In genomic region chr6:8731656-8732191, GRCm38 (mm10) we compare ENCODE assay signal across 11 mouse cellular contexts. TPM values are rescaled to one million over a fixed set of nuclear protein-coding genes. Genes with fewer than 3 reads are reported as not detected.
DNase-seq lines count a peak whose midpoint lies in the region; ATAC-seq lines count a peak whose summit lies in the region.
"Had no signal": no experiment of that assay in that cellular context is flagged by ENCODE, and none has a peak within 500 bp of the region (broad histone marks: within the 10 kb centered on the region; RNA-seq: fewer than 3 reads in every experiment).

No protein-coding gene starts in this region.

- 43% methylated on average over 4 of the region's 4 CpGs for WGBS in hindbrain, embryonic 10.5 days
- WGBS in hindbrain, embryonic 16.5 days = 36% methylated on average over 4 of the region's 4 CpGs
- WGBS in midbrain, embryonic 14.5 days = 38% methylated on average over 4 of the region's 4 CpGs
- WGBS in intestine, embryonic 16.5 days = 54% methylated on average over 4 of the region's 4 CpGs

- no peak for ATAC-seq in hindbrain, embryonic 16.5 days
- ATAC-seq in midbrain, embryonic 14.5 days (ENCODE audit: low FRiP score, low TSS enrichment) = no peak
- no peak for ATAC-seq in intestine, embryonic 16.5 days

- H3K4me2 ChIP-seq in hindbrain, embryonic 16.5 days (ENCODE audit: low read length) = no peak overlapping the region
- no peak overlapping the region for H3K4me2 ChIP-seq in midbrain, embryonic 14.5 days (ENCODE audit: low read length)
- no peak overlapping the region for H3K4me2 ChIP-seq in intestine, embryonic 16.5 days (ENCODE audit: low read depth, low read length)
- H3K4me2 ChIP-seq: kidney, embryonic 15.5 days; lung, embryonic 15.5 days had no signal

- peak overlapping the region; percentile 40 for H3K27ac ChIP-seq in hindbrain, embryonic 10.5 days
- no peak overlapping the region for H3K27ac ChIP-seq in hindbrain, embryonic 16.5 days (ENCODE audit: low read depth, low read length)
- H3K27ac ChIP-seq in midbrain, embryonic 14.5 days (replicated peaks; ENCODE audit: low read depth, low read length) = no peak overlapping the region
- H3K27ac ChIP-seq in intestine, embryonic 16.5 days (ENCODE audit: low read length) = no peak overlapping the region
- H3K27ac ChIP-seq: kidney, embryonic 15.5 days; lung, embryonic 15.5 days had no signal

- H3K4me1 ChIP-seq in hindbrain, embryonic 10.5 days (replicated peaks) = peaks cover 18% of the 10 kb centered on the region
- no peaks in the 10 kb centered on the region for H3K4me1 ChIP-seq in hindbrain, embryonic 16.5 days (ENCODE audit: control insufficient read depth, insufficient read depth, low read depth, low read length)
- no peaks in the 10 kb centered on the region for H3K4me1 ChIP-seq in midbrain, embryonic 14.5 days (ENCODE audit: control insufficient read depth, insufficient read depth, low read length)
- H3K4me1 ChIP-seq in intestine, embryonic 16.5 days (ENCODE audit: control insufficient read depth, insufficient read depth, low read length) = 0 out of 2 replicates have a peak, but pooled peaks cover 2% of the 10 kb centered on the region
- H3K4me1 ChIP-seq: kidney, embryonic 15.5 days; lung, embryonic 15.5 days had no signal

- no peak overlapping the region for H3K4me3 ChIP-seq in hindbrain, embryonic 10.5 days
- H3K4me3 ChIP-seq in hindbrain, embryonic 16.5 days (ENCODE audit: low read length) = no peak overlapping the region
- H3K4me3 ChIP-seq in midbrain, embryonic 14.5 days (replicated peaks; ENCODE audit: low read depth, low read length) = no peak overlapping the region
- H3K4me3 ChIP-seq in intestine, embryonic 16.5 days (ENCODE audit: low read length) = no peak overlapping the region
- H3K4me3 ChIP-seq: kidney, embryonic 15.5 days; lung, embryonic 15.5 days had no signal

- H3K9ac ChIP-seq in hindbrain, embryonic 16.5 days (ENCODE audit: low read depth, low read length) = no peak overlapping the region
- H3K9ac ChIP-seq in midbrain, embryonic 14.5 days (replicated peaks; ENCODE audit: low read length) = no peak overlapping the region
- H3K9ac ChIP-seq in intestine, embryonic 16.5 days (ENCODE audit: low read depth, low read length) = no peak overlapping the region
- H3K9ac ChIP-seq: kidney, embryonic 15.5 days; lung, embryonic 15.5 days had no signal

- H3K36me3 ChIP-seq in hindbrain, embryonic 10.5 days = 0 out of 2 replicates have a peak, but pooled peaks cover 7% of the 10 kb centered on the region
- no peaks in the 10 kb centered on the region for H3K36me3 ChIP-seq in hindbrain, embryonic 16.5 days (ENCODE audit: control insufficient read depth, insufficient read depth, low read length)
- no peaks in the 10 kb centered on the region for H3K36me3 ChIP-seq in midbrain, embryonic 14.5 days (ENCODE audit: control insufficient read depth, insufficient read depth, low read length)
- H3K36me3 ChIP-seq in intestine, embryonic 16.5 days (ENCODE audit: control insufficient read depth, insufficient read depth, low read length) = no peaks in the 10 kb centered on the region
- H3K36me3 ChIP-seq: kidney, embryonic 15.5 days; lung, embryonic 15.5 days had no signal

- H3K27me3 ChIP-seq in hindbrain, embryonic 10.5 days (ENCODE audit: insufficient read depth, poor library complexity, severe bottlenecking) = 0 out of 2 replicates have a peak, but pooled peaks cover 4% of the 10 kb centered on the region
- no peaks in the 10 kb centered on the region for H3K27me3 ChIP-seq in hindbrain, embryonic 16.5 days (replicated peaks; ENCODE audit: control insufficient read depth, insufficient read depth, low read length)
- H3K27me3 ChIP-seq in midbrain, embryonic 14.5 days (ENCODE audit: control insufficient read depth, insufficient read depth, low read length) = no peaks in the 10 kb centered on the region
- H3K27me3 ChIP-seq in intestine, embryonic 16.5 days (replicated peaks; ENCODE audit: control insufficient read depth, insufficient read depth, low read length) = no peaks in the 10 kb centered on the region
- H3K27me3 ChIP-seq: kidney, embryonic 15.5 days; lung, embryonic 15.5 days had no signal

- peaks cover 9% of the 10 kb centered on the region; the same call in 1 of the 2 replicates for H3K9me3 ChIP-seq in hindbrain, embryonic 10.5 days
- no peaks in the 10 kb centered on the region for H3K9me3 ChIP-seq in hindbrain, embryonic 16.5 days (ENCODE audit: control insufficient read depth, low read length)
- no peaks in the 10 kb centered on the region for H3K9me3 ChIP-seq in midbrain, embryonic 14.5 days (ENCODE audit: control insufficient read depth, low read length)
- no peaks in the 10 kb centered on the region for H3K9me3 ChIP-seq in intestine, embryonic 16.5 days (ENCODE audit: control insufficient read depth, low read length)
- H3K9me3 ChIP-seq: lung, embryonic 15.5 days had no signal

- peak; percentile 36 for DNase-seq in adrenal gland, adult 2 months
- no peak for DNase-seq in adrenal gland, postnatal 4 days (ENCODE audit: low spot score in 2 of 2)
- DNase-seq in hindbrain, embryonic 10.5 days (ENCODE audit: low spot score) = peak; percentile 47
- DNase-seq in embryo, embryonic 10 days (ENCODE audit: low spot score) = peak; percentile 62
- peak; percentile 10 for DNase-seq in midbrain, embryonic 14.5 days
- no peak for DNase-seq in c-Kit-positive CD71-positive TER-119-positive erythroid progenitor cells, embryonic 14.5 days (ENCODE audit: low spot score)
- DNase-seq: thymus, postnatal 36 days had no signal

RNA-seq across cellular contexts. Expression of gene Ica1, which starts 46.6 kb away (rescaled TPM):
- 10 to 100 TPM; 33.3 to 54.1 TPM for total RNA-seq in adrenal gland, adult 2 months (2021)
- polyA plus RNA-seq in adrenal gland, adult 2 months (2012; rRNA removed) = 7.0 and 10.1 TPM in 2 replicates
- total RNA-seq in adrenal gland, postnatal 4 days (2021) = 10 to 100 TPM; 28.6 to 34.4 TPM
- polyA plus RNA-seq in hindbrain, embryonic 10.5 days (2016; fragmentation: Nextera tagmentation; extraction: Ambion mirVana) = 14.8 and 17.7 TPM in 2 replicates
- 75.5 and 81.0 TPM in 2 replicates for polyA plus RNA-seq in hindbrain, embryonic 16.5 days (2015; fragmentation: Nextera tagmentation; extraction: Ambion mirVana)
- polyA plus RNA-seq in midbrain, embryonic 14.5 days (2014; fragmentation: Nextera tagmentation; extraction: Ambion mirVana) = 59.0 and 62.6 TPM in 2 replicates
- 18.9 and 19.2 TPM in 2 replicates for polyA plus RNA-seq in intestine, embryonic 16.5 days (2015; fragmentation: Nextera tagmentation; extraction: Ambion mirVana)

Comparison
In these comparisons a context has a peak if more than half of its experiments do, and no peak if none do; other contexts are left out.
1. DNase-seq: peak in adrenal gland, adult 2 months (single experiment), hindbrain, embryonic 10.5 days (single experiment), embryo, embryonic 10 days (single experiment) and midbrain, embryonic 14.5 days (single experiment); none in adrenal gland, postnatal 4 days (0 of 2) and c-Kit-positive CD71-positive TER-119-positive erythroid progenitor cells, embryonic 14.5 days (single experiment).